Mouse (Mus musculus) layer of hippocampus, postnatal 25 days (tissue): ENCODE measurements at regions not wholly inside any gene's neighbourhood (a gene's known extent, or its start where the extent isn't known, plus 50 kb on each side); places are given as distances from the start of the nearest gene placed in this dataset.

Experiments
- DNase-seq, 2 experiments: peaks; one replicate each; pipeline ENCODE4 v3.0.0; 2022; ENCODE audit warnings: mixed read lengths in 2 of 2, low spot score in 1 of 2; ENCODE audit errors: extremely low spot score in 1 of 2

- DNase-seq: no peak
These were observed 166.7 kb upstream of the Thbs1 start for GRCm38 (mm10) chr2:117944942-117945341.

- no peak for DNase-seq
These were observed 161.0 kb upstream of the Thbs1 start for GRCm38 (mm10) chr2:117950431-117951336.

GRCm38 (mm10) chr2:117951337-117951718 is 160.3 kb upstream of the Thbs1 start:
- no peak for DNase-seq

GRCm38 (mm10) chr2:117958737-117959136 is 152.9 kb upstream of the Thbs1 start:
- DNase-seq: no peak

- DNase-seq: no peak
These were observed 152.2 kb upstream of the Thbs1 start for GRCm38 (mm10) chr2:117959440-117959839.

- no peak for DNase-seq
These were observed 149.1 kb upstream of the Thbs1 start for GRCm38 (mm10) chr2:117962531-117962930.

GRCm38 (mm10) chr2:117963526-117963925 is 148.2 kb upstream of the Thbs1 start:
- no peak for DNase-seq

GRCm38 (mm10) chr2:117965758-117966157 is 145.9 kb upstream of the Thbs1 start:
- DNase-seq: no peak

- no peak for DNase-seq
These were observed 142.9 kb upstream of the Thbs1 start for GRCm38 (mm10) chr2:117968731-117969130.

GRCm38 (mm10) chr2:117970631-117971030 is 141.0 kb upstream of the Thbs1 start:
- DNase-seq: no peak

GRCm38 (mm10) chr2:117977033-117977432 is 134.6 kb upstream of the Thbs1 start:
- no peak for DNase-seq

- DNase-seq: no peak
These were observed 130.8 kb upstream of the Thbs1 start for GRCm38 (mm10) chr2:117980856-117981255.

- no peak for DNase-seq
These were observed 127.1 kb upstream of the Thbs1 start for GRCm38 (mm10) chr2:117984569-117984968.

GRCm38 (mm10) chr2:117987426-117988215 is 124.1 kb upstream of the Thbs1 start:
- DNase-seq: no peak

- DNase-seq: no peak
These were observed 123.1 kb upstream of the Thbs1 start for GRCm38 (mm10) chr2:117988396-117989173.

- DNase-seq: no peak
These were observed 122.5 kb upstream of the Thbs1 start for GRCm38 (mm10) chr2:117989215-117989614.

- no peak for DNase-seq
These were observed 115.3 kb upstream of the Thbs1 start for GRCm38 (mm10) chr2:117996130-117997083.

- no peak for DNase-seq
These were observed 112.0 kb upstream of the Thbs1 start for GRCm38 (mm10) chr2:117999641-118000040.

- DNase-seq: no peak
These were observed 107.5 kb upstream of the Thbs1 start for GRCm38 (mm10) chr2:118004191-118004590.
